Mouse (Mus musculus) hindbrain, postnatal 0 days (tissue): Measurements from ENCODE around the gene Tefm. TPM values are rescaled to one million over a fixed set of nuclear protein-coding genes. Genes with fewer than 3 reads are reported as not detected.

Source experiments
- ATAC-seq: fragments of 200-750 bp; cut with Nextera tagmentation; 2 replicates; pipeline ENCODE4 v1.8.0; 2017; ENCODE audit warnings: mild to moderate bottlenecking, moderate TSS enrichment, moderate library complexity
- DNase-seq: peaks from one replicate; pipeline ENCODE4 v3.0.0-alpha.2; 2015; ENCODE audit warnings: low spot score
- H3K27ac ChIP-seq: fragments of 300-500 bp; sonication (generic); 2 replicates; pipeline ENCODE4 v1.5.1; 2014; ENCODE audit warnings: mild to moderate bottlenecking
- H3K27me3 ChIP-seq: fragments of 300-500 bp; sonication (generic); 2 replicates; pipeline ENCODE4 v1.6.1; 2014; ENCODE audit warnings: low read length, mixed read lengths; ENCODE audit not compliant: insufficient read depth
- H3K36me3 ChIP-seq: fragments of 300-500 bp; sonication (generic); 2 replicates; pipeline ENCODE4 v1.6.1; 2014; ENCODE audit warnings: low read length, mixed read lengths; ENCODE audit not compliant: insufficient read depth
- H3K4me1 ChIP-seq: fragments of 300-500 bp; sonication (generic); 2 replicates; pipeline ENCODE4 v1.6.1; 2014; ENCODE audit warnings: antibody characterized with exemption, low read length, mixed read lengths; ENCODE audit not compliant: insufficient read depth
- H3K4me2 ChIP-seq: fragments of 300-500 bp; sonication (generic); 2 replicates; pipeline ENCODE4 v1.6.1; 2014; ENCODE audit warnings: low read depth, mild to moderate bottlenecking, low read length, moderate library complexity, mixed read lengths
- H3K4me3 ChIP-seq: fragments of 300-500 bp; sonication (generic); 2 replicates; pipeline ENCODE4 v1.5.1; 2014; ENCODE audit warnings: low read length
- H3K9ac ChIP-seq: fragments of 300-500 bp; sonication (generic); replicated peaks from 2 replicates; pipeline ENCODE4 v1.6.1; 2014; ENCODE audit warnings: mild to moderate bottlenecking, low read length, moderate library complexity, mixed read lengths
- H3K9me3 ChIP-seq: fragments of 300-500 bp; sonication (generic); 2 replicates; pipeline ENCODE4 v1.6.1; 2016; ENCODE audit warnings: low read length, mixed read lengths
- CTCF ChIP-seq: IDR thresholded peaks from 2 replicates; pipeline ENCODE4 v1.5.1; 2016; ENCODE audit warnings: antibody characterized with exemption, control low read depth, low read depth
- WGBS: fragments of 180-500 bp; shearing (Covaris S2); extraction: QIAGEN DNeasy Blood & Tissue Kit; methylation state at CpG from one replicate; pipeline ENCODE4 v1.1.7; 2014; 5-methylcytosine and 5-hydroxymethylcytosine counted together
- polyA plus RNA-seq: library from polyadenylated mRNA; unstranded; fragments of >200 nt; fragmentation: Nextera tagmentation; extraction: Ambion mirVana; gene quantifications from 2 replicates; pipeline ENCODE4 v1.2.1, GENCODE M21; 2015
- total RNA-seq: library from RNA; depleted of rRNA; stranded (reverse); fragments of >200 nt; gene quantifications from 2 replicates; pipeline ENCODE4 v1.2.3, GENCODE M21; 2014

Tefm gene
- total and polyA plus RNA-seq, 2 experiments from 2014 or later = 8.6 to 18.6 TPM

DNA sequence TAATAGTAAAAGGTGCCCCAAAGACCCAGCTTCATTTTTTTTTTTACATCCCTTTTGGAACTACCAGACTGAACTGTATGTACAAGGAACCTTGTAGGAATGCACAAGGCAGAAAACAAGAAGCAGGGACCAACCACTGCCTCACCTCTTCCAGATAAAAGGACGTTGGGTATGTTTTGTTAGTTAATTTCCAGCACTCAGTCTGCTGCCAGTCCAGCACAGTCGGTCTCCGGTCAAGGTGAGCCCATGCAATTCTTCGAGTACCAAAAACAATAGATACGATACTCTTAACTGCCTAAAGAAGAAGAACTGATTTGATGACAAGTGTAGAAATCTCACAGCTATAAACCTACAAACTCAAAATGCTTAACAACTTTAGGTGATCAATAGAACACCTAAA lies 4.2 kb downstream of the Tefm start:
- ATAC-seq (no peak), DNase-seq (no peak)
- Histone ChIP-seq H3K4me1 (no peaks in the 10 kb centered on the region), H3K27ac (no peak overlapping the region), H3K4me2 (no peak overlapping the region), H3K27me3 (no peaks in the 10 kb centered on the region), H3K36me3 (peaks cover 12% of the 10 kb centered on the region; the same call in 1 of the 2 replicates), H3K9ac (no peak overlapping the region), H3K9me3 (no peaks in the 10 kb centered on the region), H3K4me3 (no peak overlapping the region)
- no peak for TF ChIP-seq CTCF
- 88% methylated on average over 5 of the region's 5 CpGs for WGBS

DNA sequence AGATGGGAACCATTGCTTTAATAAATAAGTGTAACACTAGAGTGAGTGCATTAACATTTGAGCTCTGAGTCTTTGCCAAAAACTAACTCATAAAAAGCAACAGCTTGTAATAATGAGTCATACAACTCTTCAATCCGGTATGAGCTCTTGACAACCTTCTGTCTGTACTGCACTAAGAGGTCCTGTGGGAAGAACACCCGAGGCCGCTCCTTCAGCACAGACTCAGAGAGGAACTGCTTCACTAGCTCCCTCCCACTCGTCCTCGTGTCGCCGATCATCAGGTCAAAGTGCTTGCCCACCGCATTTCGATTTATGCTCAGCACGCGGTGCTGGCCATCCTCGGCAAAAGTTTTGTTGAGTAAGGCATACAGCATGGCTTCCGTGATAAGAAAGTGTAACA lies 5.2 kb downstream of the Tefm start:
- no peak for TF ChIP-seq CTCF

DNA sequence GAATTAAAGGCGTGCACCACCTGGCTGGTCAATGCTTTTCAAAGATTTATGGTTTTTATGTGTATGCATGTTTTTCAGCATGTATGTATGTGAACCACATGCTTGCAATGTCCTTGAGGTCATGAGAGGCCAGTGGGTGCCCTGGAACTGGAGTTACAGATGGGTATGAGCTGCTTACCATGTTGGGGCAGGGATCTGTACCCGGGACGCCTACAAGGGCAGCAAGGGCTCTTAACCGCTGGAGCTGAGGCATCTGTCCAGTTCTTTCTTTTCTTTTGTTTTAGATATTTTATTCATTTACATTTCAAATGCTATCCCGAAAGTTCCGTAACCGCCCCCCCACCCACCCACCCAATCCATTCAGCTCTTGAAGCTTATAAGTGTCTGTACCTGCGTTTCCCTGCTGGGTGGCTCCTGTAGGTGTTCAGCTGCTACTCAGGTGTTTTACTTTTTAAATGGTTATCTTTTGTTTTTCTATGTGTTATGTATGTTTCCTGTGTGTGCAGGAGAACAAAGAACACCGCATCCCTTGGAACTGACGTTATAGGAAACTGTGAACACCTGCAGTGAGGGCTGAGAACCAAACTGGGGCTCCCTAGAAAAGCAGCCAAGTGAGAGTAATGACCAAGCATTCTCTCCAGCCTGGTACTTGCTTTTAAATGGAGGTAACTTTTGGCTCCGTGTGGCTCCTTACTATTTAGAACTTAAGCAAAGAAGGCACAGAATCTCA lies 5.9 kb downstream of the Tefm start:
- no peak for TF ChIP-seq CTCF
- Histone ChIP-seq H3K4me1 (no peaks in the 10 kb centered on the region), H3K9ac (no peak overlapping the region), H3K27me3 (no peaks in the 10 kb centered on the region), H3K27ac (no peak overlapping the region), H3K4me2 (no peak overlapping the region), H3K4me3 (no peak overlapping the region), H3K36me3 (peaks cover 22% of the 10 kb centered on the region; the same call in 1 of the 2 replicates), H3K9me3 (no peaks in the 10 kb centered on the region)
- WGBS = 83% methylated on average over 11 of the region's 11 CpGs
- DNase-seq (no peak), ATAC-seq (no peak)

More for the DNA sequence above, 5.2 kb downstream of the Tefm start:
- no peak overlapping the region for H3K9ac ChIP-seq
- H3K4me3 ChIP-seq = no peak overlapping the region
- H3K27me3 ChIP-seq = no peaks in the 10 kb centered on the region
- H3K9me3 ChIP-seq = no peaks in the 10 kb centered on the region
- no peak overlapping the region for H3K4me2 ChIP-seq
- H3K4me1 ChIP-seq = no peaks in the 10 kb centered on the region
- H3K27ac ChIP-seq = no peak overlapping the region
- no peak for ATAC-seq
- WGBS = 91% methylated on average over 13 of the region's 13 CpGs
- no peak for DNase-seq
- peaks cover 18% of the 10 kb centered on the region; the same call in 1 of the 2 replicates for H3K36me3 ChIP-seq

- H3K36me3 ChIP-seq = peaks cover 22% of the 10 kb centered on the region; the same call in 1 of the 2 replicates
- H3K4me2 ChIP-seq = no peak overlapping the region
- H3K9me3 ChIP-seq = no peaks in the 10 kb centered on the region
- no peak overlapping the region for H3K27ac ChIP-seq
- DNase-seq (no peak), ATAC-seq (no peak)
- H3K9ac ChIP-seq = no peak overlapping the region
- H3K4me1 ChIP-seq = no peaks in the 10 kb centered on the region
- H3K27me3 ChIP-seq = no peaks in the 10 kb centered on the region
- no peak for TF ChIP-seq CTCF
- H3K4me3 ChIP-seq = no peak overlapping the region
- 64% methylated on average over 4 of the region's 4 CpGs for WGBS
Measured at GRCm38 (mm10) chr11:80134744-80135143, 7.2 kb downstream of the Tefm start.

DNA sequence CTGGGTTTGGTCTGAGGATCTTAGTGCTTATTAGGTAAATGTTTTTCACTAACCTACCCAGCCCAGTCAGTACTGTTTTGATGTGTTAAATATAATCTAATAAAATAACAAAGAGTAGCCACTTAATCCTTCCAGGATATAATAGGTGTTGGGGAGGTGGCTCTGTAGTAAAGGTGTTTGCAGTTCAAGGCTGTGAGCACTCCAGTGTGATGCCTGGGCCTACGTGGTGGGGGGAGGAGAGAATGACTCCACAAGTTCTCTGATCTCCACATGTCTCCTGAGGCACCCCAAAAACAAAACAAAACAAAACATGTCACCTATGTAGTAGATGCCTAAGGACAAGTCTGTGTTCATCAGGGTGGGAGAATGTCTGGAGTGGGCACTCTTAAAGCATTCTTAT lies 9.9 kb downstream of the Tefm start:
- H3K27ac ChIP-seq = no peak overlapping the region
- TF ChIP-seq CTCF = no peak
- H3K4me1 ChIP-seq = no peaks in the 10 kb centered on the region
- H3K9me3 ChIP-seq = no peaks in the 10 kb centered on the region
- no peak overlapping the region for H3K9ac ChIP-seq
- H3K36me3 ChIP-seq = peaks cover 26% of the 10 kb centered on the region; the same call in 1 of the 2 replicates
- H3K4me3 ChIP-seq = no peak overlapping the region
- no peaks in the 10 kb centered on the region for H3K27me3 ChIP-seq
- WGBS = 76% methylated on average over 1 of the region's 1 CpGs
- DNase-seq = no peak
- H3K4me2 ChIP-seq = no peak overlapping the region
- ATAC-seq = no peak

DNA sequence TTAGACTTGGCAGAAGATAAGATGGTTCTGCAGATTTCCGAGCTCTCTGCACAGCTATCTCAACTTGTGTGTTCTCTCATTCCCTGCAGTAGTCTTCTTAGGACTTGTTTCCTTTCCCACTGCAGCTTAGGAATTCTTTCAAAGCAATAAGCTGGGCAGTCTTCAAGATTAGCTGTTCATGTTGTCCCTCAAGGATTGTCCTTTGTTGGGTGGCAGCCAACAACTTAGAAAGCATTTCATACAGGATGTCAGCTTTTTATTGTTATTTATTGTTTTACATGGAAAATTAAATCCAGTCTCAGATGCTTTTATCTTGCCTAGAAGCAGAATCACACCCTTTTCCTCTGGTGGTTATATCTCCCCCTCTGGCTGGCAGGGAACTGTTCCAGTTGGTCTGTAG lies 25.6 kb downstream of the Tefm start:
- Histone ChIP-seq H3K27ac (no peak overlapping the region), H3K4me1 (no peaks in the 10 kb centered on the region), H3K9me3 (no peaks in the 10 kb centered on the region), H3K36me3 (peaks cover 20% of the 10 kb centered on the region), H3K4me3 (no peak overlapping the region), H3K9ac (no peak overlapping the region), H3K27me3 (no peaks in the 10 kb centered on the region), H3K4me2 (no peak overlapping the region)
- DNase-seq = no peak
- TF ChIP-seq CTCF = no peak
- WGBS = 79% methylated on average over 1 of the region's 1 CpGs
- no peak for ATAC-seq

DNA sequence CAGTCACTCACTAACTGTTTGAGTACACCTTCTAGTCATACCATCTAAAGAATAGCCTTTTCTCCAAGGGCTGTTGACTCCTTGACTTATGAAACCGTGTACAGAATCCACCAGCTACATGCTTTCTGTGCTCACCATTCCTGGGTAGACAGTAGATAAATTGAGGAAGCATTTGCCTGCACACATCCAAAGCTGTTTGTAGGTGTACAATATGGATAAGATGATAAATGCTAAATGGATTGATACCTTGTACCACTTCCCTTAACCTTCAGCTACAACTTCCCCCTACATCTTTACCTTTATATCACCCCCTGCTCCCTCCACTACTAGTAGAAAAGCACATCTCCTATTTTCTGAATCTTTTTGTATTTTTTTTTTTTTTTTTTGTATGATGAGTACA lies 37.6 kb downstream of the Tefm start:
- Histone ChIP-seq H3K4me2 (no peak overlapping the region), H3K9ac (no peak overlapping the region), H3K4me3 (no peak overlapping the region), H3K27ac (no peak overlapping the region), H3K27me3 (no peaks in the 10 kb centered on the region), H3K36me3 (peaks cover 5% of the 10 kb centered on the region; the same call in 1 of the 2 replicates), H3K9me3 (no peaks in the 10 kb centered on the region), H3K4me1 (no peaks in the 10 kb centered on the region)
- DNase-seq (no peak), ATAC-seq (no peak)
- WGBS = 93% methylated on average over 1 of the region's 1 CpGs
- no peak for TF ChIP-seq CTCF
